Mouse (Mus musculus): ENCODE data around the gene Ccnk.

DNA sequence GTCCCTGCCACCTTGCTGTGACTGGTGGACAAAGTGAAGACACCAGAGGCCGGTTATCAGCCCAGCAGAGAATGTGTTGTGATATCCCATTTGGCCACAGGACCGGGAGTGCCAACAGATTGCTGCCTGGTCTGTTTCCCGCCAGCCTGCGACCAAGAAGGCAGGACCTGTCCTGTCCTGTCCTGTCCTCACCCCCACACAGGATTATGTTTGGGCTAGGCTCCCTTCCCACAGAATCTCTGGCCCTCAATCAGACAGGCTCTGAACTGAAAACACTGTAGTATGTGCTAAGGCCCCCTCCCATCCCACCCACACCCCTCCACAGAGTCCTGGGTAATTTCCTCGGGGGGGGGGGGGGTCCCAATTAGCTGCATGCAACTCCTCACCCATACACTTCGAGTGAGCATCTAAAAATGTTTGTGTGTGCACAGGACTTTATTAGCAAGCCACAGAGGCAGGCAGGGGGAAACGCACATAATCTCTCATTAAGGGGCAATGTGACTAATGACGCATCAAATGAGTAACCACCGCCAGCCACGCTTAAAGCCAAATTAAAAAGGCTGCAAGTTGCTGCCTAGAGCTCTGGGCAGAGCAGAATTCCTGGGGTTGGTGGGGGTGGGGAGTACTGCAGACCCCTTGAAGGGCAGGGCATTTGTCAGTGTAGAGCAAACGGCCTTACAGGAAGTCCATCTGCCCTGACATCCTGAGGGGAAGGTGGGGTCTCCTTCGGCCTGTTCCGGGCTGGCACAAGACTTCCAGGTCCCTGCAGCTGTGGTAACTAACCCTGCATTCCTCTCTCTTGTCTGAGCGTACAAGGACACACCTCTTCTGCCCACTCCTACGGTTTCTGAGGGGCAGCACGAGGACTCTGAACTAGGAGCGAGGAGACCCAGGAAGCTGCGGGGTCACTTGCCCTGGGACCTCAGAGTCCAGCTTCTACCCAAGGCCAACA lies 34.0 kb downstream of the Ccnk start:
- TF ChIP-seq POLR2A (IDR thresholded peaks at IDR 0.05; ENCODE audit: insufficient read length, low read depth) (no peak), MAX (IDR thresholded peaks at IDR 0.05; ENCODE audit: low read depth) (no peak), E2F4 (IDR thresholded peaks at IDR 0.05; ENCODE audit: insufficient read depth) (no peak), TCF12 (IDR thresholded peaks at IDR 0.05; ENCODE audit: insufficient read depth, poor library complexity, severe bottlenecking) (no peak), USF1 (IDR thresholded peaks at IDR 0.05; ENCODE audit: low read depth) (no peak), TCF3 (IDR thresholded peaks at IDR 0.05; ENCODE audit: insufficient read length, low read depth) (no peak), MYOG (IDR thresholded peaks at IDR 0.05; ENCODE audit: control insufficient read depth in 1 of 3, insufficient read depth in 1 of 3, insufficient read length in 2 of 3, low read depth in 2 of 3) (no peak), SRF (IDR thresholded peaks at IDR 0.05; ENCODE audit: control insufficient read depth, insufficient read length, low read depth) (no peak), MYOD1 (IDR thresholded peaks at IDR 0.05; ENCODE audit: control insufficient read depth in 1 of 3, insufficient read length in 2 of 3, low read depth in 2 of 3) (no peak), CEBPB (IDR thresholded peaks at IDR 0.05; ENCODE audit: insufficient read depth, poor library complexity, severe bottlenecking) (no peak), POLR2AphosphoS2 (IDR thresholded peaks at IDR 0.05; ENCODE audit: insufficient read length, low read depth) (no peak)

All from myocyte (in vitro differentiated cells).